Mouse (Mus musculus) neural tube, embryonic 12.5 days (tissue): Measurements from ENCODE around the gene Plbd2. TPM values are rescaled to one million over a fixed set of nuclear protein-coding genes. Genes with fewer than 3 reads are reported as not detected.

Experiments used
- ATAC-seq: fragments of 200-750 bp; cut with Nextera tagmentation; 2 replicates; pipeline ENCODE4 v1.8.0; 2017; ENCODE audit warnings: low read depth, mild to moderate bottlenecking, moderate TSS enrichment, moderate library complexity; ENCODE audit not compliant: low FRiP score
- H3K27ac ChIP-seq: fragments of 300-500 bp; sonication (generic); 2 replicates; pipeline ENCODE4 v1.5.1; 2016
- H3K27me3 ChIP-seq: fragments of 300-500 bp; sonication (generic); replicated peaks from 2 replicates; pipeline ENCODE4 v1.6.1; 2016; ENCODE audit warnings: mild to moderate bottlenecking
- H3K36me3 ChIP-seq: fragments of 300-500 bp; sonication (generic); 2 replicates; pipeline ENCODE4 v1.6.1; 2016; ENCODE audit warnings: mild to moderate bottlenecking
- H3K4me1 ChIP-seq: fragments of 300-500 bp; sonication (generic); 2 replicates; pipeline ENCODE4 v1.6.1; 2016
- H3K4me2 ChIP-seq: fragments of 300-500 bp; sonication (generic); replicated peaks from 2 replicates; pipeline ENCODE4 v1.6.1; 2016; ENCODE audit warnings: mild to moderate bottlenecking
- H3K4me3 ChIP-seq: fragments of 300-500 bp; sonication (generic); 2 replicates; pipeline ENCODE4 v1.5.1; 2016
- H3K9ac ChIP-seq: fragments of 300-500 bp; sonication (generic); 2 replicates; pipeline ENCODE4 v1.6.1; 2016; ENCODE audit warnings: mild to moderate bottlenecking
- H3K9me3 ChIP-seq: fragments of 300-500 bp; sonication (generic); 2 replicates; pipeline ENCODE4 v1.6.1; 2016; ENCODE audit warnings: mild to moderate bottlenecking
- WGBS: fragments of 180-500 bp; shearing (Covaris S2); methylation state at CpG from one replicate; pipeline ENCODE4 v1.1.7; 2016; 5-methylcytosine and 5-hydroxymethylcytosine counted together
- polyA plus RNA-seq: library from polyadenylated mRNA; unstranded; fragments of >200 nt; fragmentation: Nextera tagmentation; extraction: Ambion mirVana; gene quantifications from 2 replicates; pipeline ENCODE4 v1.2.1, GENCODE M21; 2016

Gene Plbd2
- polyA plus RNA-seq, 1 experiment from 2014 or later, result 46.2 TPM

DNA sequence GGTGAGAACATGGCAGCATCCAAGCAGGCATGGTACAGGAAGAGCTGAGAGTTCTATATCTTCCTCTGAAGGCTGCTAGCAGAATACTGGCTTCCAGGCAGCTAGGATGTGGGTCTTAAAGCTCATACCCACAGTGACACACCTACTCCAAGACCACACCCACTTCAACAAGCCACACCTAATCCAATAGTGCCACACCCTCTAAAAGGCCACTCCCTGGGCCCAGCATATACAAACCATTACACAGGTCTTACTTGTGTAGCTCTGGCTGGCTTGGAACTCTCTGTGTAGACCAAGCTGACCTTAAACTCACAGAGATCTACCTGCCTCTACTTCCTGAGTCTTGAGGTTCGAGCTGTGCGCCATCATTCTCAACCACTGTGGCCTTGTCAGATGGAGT lies 21.3 kb upstream of the Plbd2 start:
- H3K9ac ChIP-seq, result no peak overlapping the region
- H3K9me3 ChIP-seq, result no peaks in the 10 kb centered on the region
- no peaks in the 10 kb centered on the region for H3K27me3 ChIP-seq
- H3K4me2 ChIP-seq, result no peak overlapping the region
- ATAC-seq, result no peak
- H3K27ac ChIP-seq, result no peak overlapping the region
- WGBS, result 91% methylated on average over 2 of the region's 2 CpGs
- no peaks in the 10 kb centered on the region for H3K4me1 ChIP-seq
- H3K36me3 ChIP-seq, result no peaks in the 10 kb centered on the region
- no peak overlapping the region for H3K4me3 ChIP-seq

DNA sequence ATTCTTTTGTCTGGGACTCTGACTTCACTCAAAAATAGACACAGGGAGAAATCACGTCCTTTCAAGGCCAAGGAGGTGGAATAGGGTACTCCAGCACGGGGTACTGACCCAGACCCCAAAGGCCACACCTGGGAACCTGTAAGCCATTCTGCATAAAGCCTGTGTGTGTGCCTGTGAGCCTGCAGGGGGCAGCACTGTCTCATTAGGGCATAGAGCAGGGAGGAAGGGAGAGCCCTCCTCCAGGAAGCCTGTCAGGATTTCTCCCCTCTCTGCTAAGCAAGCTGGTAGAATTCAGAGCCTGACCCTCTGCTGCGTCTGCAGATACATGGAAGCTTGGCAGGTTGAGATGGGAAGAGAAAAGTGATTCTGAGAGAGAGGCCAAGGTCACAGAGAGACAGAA lies 19.2 kb upstream of the Plbd2 start:
- WGBS, result 78% methylated on average over 3 of the region's 3 CpGs

DNA sequence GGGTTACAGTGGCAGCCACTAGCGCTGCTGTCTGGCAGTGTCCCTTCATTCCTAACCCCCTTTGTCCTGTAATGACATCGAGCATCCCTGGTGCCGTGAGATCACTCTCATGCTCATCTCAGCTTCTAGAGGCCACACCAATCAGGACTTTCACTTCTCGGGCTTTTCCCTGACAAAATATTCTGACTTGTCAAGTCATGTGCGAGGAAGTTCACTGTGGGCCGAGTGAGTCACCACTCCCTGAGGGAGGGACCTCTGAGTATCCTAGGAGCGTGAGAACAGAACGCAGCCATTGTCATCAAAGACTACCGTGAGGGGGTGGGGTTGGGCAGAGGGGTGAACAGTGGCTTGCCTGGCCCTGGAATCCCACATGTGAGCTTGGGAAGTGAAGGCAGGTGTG lies 14.1 kb upstream of the Plbd2 start:
- no peaks in the 10 kb centered on the region for H3K36me3 ChIP-seq
- 50% methylated on average over 9 of the region's 9 CpGs for WGBS
- no peak overlapping the region for H3K4me2 ChIP-seq
- no peak for ATAC-seq
- peaks cover 30% of the 10 kb centered on the region for H3K4me1 ChIP-seq
- H3K4me3 ChIP-seq, result no peak overlapping the region
- no peaks in the 10 kb centered on the region for H3K27me3 ChIP-seq
- no peak overlapping the region for H3K9ac ChIP-seq
- no peaks in the 10 kb centered on the region for H3K9me3 ChIP-seq
- no peak overlapping the region for H3K27ac ChIP-seq

More for the DNA sequence above, 19.2 kb upstream of the Plbd2 start:
- Histone ChIP-seq H3K9me3 (no peaks in the 10 kb centered on the region), H3K27ac (no peak overlapping the region), H3K36me3 (no peaks in the 10 kb centered on the region), H3K4me2 (no peak overlapping the region), H3K4me1 (peaks cover 2% of the 10 kb centered on the region; the same call in 1 of the 2 replicates), H3K27me3 (no peaks in the 10 kb centered on the region), H3K4me3 (no peak overlapping the region), H3K9ac (no peak overlapping the region)
- ATAC-seq, result no peak

DNA sequence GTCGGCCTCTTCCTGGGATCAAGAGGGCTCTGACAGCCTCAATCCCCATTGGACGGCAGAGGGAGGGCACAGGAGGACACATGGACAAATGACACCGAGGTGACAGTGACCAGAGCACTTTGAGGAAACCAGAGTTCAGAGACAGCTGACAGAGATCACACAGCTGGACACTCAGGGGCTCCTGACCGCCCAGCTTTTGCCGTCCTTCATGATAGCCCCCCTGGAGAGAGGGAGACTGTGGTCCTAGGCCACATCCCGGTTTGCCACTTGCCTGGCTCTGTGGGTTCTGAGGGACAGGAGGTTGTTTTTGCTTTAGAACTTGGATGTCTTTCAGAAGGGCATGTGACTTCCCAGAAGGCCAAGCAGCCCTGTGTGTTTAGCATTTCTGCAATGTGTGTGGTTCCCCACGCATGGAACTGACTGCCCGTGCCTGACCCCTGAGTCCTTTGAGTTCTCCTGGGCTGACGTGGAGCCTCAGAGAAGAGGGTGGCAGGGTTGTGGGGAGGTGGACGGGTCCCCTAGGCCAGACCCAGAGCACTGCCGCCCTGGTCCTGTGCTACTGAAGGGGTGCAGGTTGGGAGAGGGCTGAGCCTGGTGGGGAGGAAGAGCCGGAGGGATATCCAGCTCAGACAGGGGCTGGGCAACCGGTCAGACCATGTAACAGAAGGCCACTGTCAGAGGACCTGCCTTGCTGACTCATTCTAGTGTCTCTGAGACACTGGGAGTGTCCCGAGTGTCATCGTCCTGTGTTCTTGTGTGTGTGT lies 13.0 kb upstream of the Plbd2 start:
- Histone ChIP-seq H3K36me3 (no peaks in the 10 kb centered on the region), H3K4me3 (no peak overlapping the region), H3K27ac (no peak overlapping the region), H3K27me3 (peaks cover 7% of the 10 kb centered on the region; the same call in 1 of the 2 replicates), H3K9ac (no peak overlapping the region), H3K9me3 (no peaks in the 10 kb centered on the region), H3K4me1 (peaks cover 31% of the 10 kb centered on the region), H3K4me2 (no peak overlapping the region)
- WGBS, result 61% methylated on average over 15 of the region's 15 CpGs
- ATAC-seq, result no peak

DNA sequence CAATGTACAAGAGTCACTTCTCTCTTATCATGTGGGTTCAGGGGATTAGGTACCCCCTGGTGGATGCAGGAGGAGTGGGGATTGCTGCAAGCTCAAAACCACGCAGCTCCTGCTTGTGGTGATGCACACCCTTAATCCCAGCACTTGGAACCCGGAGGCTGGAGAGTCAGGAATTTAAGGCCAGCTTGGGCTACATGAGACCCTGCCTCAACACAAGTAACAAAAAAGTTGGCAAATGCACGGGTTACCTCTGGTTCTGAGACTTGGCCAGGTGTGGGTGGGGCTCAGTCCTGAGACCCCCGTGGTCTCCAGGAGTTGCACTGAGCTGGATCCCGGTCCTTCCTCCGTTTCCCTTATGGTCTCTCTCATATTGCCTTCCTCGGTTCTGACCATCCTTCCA lies 12.0 kb upstream of the Plbd2 start:
- no peaks in the 10 kb centered on the region for H3K9me3 ChIP-seq

DNA sequence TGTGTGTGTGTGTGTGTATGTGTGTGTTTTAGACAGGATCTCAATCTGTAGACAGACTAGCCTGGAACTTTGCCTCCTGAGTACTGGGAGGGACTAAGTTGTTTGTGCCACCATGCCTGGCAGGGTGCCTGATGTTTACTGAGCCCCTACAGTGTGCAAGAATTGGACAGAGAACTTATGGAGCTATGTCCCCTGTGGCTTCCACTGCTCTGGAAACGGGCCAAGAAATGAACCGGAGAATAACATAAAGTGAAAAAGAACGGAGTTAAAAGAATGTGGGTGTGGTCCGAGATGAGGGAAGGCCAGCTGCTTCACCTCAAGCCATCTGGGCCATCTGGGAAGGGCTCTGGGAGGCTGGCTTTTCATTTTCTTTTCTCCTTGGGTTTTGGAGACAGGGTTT lies 11.3 kb upstream of the Plbd2 start:
- no peak for ATAC-seq
- Histone ChIP-seq H3K36me3 (no peaks in the 10 kb centered on the region), H3K4me2 (0 out of 2 replicates have a peak overlapping the region, but pooled peaks have one; percentile 0), H3K9me3 (no peaks in the 10 kb centered on the region), H3K27me3 (peaks cover 7% of the 10 kb centered on the region; the same call in 1 of the 2 replicates), H3K9ac (no peak overlapping the region), H3K4me1 (peaks cover 42% of the 10 kb centered on the region), H3K27ac (no peak overlapping the region), H3K4me3 (no peak overlapping the region)
- 31% methylated on average over 4 of the region's 4 CpGs for WGBS

More for the DNA sequence above, 12.0 kb upstream of the Plbd2 start:
- no peak for ATAC-seq
- no peak overlapping the region for H3K27ac ChIP-seq
- 82% methylated on average over 7 of the region's 7 CpGs for WGBS
- peaks cover 38% of the 10 kb centered on the region for H3K4me1 ChIP-seq
- no peak overlapping the region for H3K4me3 ChIP-seq
- peaks cover 7% of the 10 kb centered on the region; the same call in 1 of the 2 replicates for H3K27me3 ChIP-seq
- no peaks in the 10 kb centered on the region for H3K36me3 ChIP-seq
- H3K9ac ChIP-seq, result no peak overlapping the region
- H3K4me2 ChIP-seq, result 0 out of 2 replicates have a peak overlapping the region, but pooled peaks have one; percentile 0

DNA sequence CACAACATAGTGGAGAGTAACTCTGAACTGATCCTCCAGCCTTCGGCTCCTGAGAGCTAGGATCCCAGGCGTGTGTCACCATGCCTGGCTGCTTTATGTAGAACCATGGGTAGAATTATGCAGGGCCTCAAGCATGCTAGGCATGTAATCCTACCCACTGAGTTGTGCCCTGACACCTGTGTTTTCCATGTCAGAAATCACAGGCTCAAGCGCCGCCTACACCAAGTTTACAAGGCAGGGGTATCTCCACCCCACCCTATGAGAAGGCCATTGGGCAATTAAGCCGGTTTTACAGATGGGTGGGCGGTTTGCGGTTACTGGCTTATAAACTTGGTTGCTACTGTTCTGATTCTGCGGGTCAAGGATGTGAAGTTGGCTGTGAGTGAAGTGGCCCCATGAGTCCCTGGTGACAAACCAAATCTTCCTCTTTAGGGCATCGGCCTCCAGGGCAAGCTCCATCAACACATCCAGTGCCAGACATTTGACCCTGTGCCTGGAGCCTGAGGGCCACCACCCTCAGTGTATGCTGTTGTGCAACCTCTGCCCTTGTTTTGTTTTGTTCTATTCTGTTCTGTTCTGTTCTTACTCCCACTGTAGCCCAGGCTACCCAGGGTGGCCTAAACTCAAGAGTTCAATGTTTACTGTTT lies 10.7 kb upstream of the Plbd2 start:
- H3K36me3 ChIP-seq, result no peaks in the 10 kb centered on the region
- no peak overlapping the region for H3K27ac ChIP-seq
- no peak overlapping the region; the same call in 1 of the 2 replicates for H3K4me2 ChIP-seq
- 83% methylated on average over 9 of the region's 9 CpGs for WGBS
- no peak overlapping the region for H3K9ac ChIP-seq
- H3K4me1 ChIP-seq, result peaks cover 42% of the 10 kb centered on the region
- H3K27me3 ChIP-seq, result peaks cover 7% of the 10 kb centered on the region; the same call in 1 of the 2 replicates
- H3K4me3 ChIP-seq, result no peak overlapping the region
- no peak for ATAC-seq
- H3K9me3 ChIP-seq, result no peaks in the 10 kb centered on the region

DNA sequence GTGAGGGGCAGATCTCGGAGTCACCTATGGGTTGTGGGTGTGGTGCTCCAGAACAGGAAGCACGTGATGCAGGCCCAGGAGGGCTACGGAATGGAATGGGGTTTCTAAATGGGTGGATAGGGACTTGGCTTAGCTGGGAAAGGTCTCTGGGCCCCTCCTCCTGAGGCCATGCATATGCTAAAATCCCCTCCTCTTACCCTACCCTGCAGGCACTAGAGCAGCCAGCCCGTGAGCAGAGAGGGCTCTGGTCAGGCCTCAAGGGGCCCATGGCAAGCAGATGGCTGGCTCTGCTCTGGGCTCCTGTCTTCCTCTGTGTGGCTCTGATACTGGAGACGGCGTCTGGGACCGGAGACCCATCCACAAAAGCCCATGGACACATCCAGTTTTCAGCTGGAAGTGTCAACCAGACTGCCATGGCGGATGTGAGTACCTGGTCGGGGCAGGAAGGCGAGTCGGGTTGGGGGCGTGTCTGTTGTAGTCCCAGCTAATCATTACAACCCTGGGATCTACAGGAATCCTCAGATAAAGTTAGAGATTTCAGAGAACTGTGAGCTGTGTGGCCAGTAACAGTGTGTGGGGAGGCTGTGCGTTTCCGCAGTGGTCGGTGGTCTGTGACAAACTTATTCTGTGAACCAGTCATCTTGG lies 9.6 kb upstream of the Plbd2 start:
- H3K9ac ChIP-seq, result no peak overlapping the region
- H3K27me3 ChIP-seq, result peaks cover 7% of the 10 kb centered on the region; the same call in 1 of the 2 replicates
- H3K4me2 ChIP-seq, result peak overlapping the region; percentile 27; the same call in 1 of the 2 replicates
- H3K36me3 ChIP-seq, result no peaks in the 10 kb centered on the region
- 31% methylated on average over 15 of the region's 15 CpGs for WGBS
- H3K27ac ChIP-seq, result no peak overlapping the region
- peak; percentile 19; the same call in 1 of the 2 replicates for ATAC-seq
- H3K9me3 ChIP-seq, result no peaks in the 10 kb centered on the region
- H3K4me1 ChIP-seq, result peaks cover 42% of the 10 kb centered on the region
- H3K4me3 ChIP-seq, result no peak overlapping the region

DNA sequence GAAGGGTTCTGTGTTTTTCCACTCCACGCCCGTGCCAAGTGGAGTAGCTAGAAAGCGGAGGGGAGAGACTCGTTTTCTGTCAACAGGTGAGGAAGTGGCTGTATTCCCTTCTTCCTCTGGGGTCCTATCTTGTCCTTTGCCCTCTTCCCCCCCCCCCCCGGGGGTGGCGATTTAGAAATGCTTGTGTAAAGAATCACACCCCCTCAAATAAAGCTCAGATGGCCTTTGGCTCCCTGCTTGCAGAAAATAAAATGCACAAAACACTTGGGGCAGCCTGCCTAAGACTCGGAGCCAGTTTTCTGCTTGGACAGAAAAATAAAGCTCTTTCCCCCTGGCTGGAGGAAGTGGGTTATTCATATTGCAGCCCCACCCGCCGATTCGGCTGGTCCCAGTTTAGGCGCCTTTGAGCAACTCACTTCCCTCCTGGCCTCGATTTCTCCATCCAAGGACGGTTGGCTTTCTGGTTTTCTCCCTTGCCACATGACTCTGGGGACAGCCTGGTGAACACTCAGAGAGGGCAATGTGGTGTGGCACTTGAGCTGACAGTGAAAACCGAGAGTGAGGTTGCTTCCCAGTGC lies 8.3 kb upstream of the Plbd2 start:
- H3K9ac ChIP-seq, result no peak overlapping the region
- 32% methylated on average over 14 of the region's 14 CpGs for WGBS
- peaks cover 36% of the 10 kb centered on the region for H3K4me1 ChIP-seq
- peak overlapping the region; percentile 34 for H3K4me3 ChIP-seq
- no peaks in the 10 kb centered on the region for H3K9me3 ChIP-seq
- peaks cover 7% of the 10 kb centered on the region; the same call in 1 of the 2 replicates for H3K27me3 ChIP-seq
- ATAC-seq, result no peak
- H3K36me3 ChIP-seq, result no peaks in the 10 kb centered on the region
- peak overlapping the region; percentile 62 for H3K4me2 ChIP-seq
- H3K27ac ChIP-seq, result no peak overlapping the region

DNA sequence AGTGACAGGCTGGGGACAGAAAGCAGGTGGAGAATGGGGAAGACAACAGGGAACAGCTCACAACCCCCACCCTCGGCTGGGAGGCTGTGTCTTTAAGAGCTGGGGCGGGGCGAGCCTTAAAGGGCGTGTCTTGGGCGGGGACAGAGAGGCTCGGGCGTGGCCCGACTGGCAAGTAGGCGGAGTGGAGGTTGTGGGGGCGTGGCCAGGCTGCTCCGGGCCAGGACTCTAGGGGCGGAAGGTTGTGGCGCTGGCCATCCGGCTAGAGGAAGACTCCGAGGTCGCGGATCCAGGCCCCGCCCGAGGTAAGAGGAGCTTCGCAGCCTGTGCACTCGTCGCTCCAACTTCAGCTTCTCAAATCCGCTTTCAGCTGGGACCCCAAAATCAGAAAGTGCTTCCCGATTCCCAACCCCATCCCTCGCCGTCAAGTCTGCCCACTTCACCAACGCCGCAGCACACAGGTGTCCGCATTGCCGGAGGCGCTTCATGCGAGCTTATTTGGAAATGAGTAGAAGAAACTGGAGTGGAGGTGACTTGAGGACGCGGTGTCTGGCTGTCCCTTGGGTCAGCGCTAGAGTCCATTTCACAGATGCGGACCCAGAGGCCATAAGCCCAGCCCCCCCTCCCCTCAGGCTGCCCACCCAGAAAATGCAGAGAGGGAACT lies 7.7 kb upstream of the Plbd2 start, which contains the start of gene Slc8b1:
TSS of gene Slc8b1 (plus strand) at position 187 of the 661 bp plus-strand sequence.
- 1% methylated on average over 36 of the region's 36 CpGs for WGBS
- no peaks in the 10 kb centered on the region for H3K9me3 ChIP-seq
- peaks cover 7% of the 10 kb centered on the region; the same call in 1 of the 2 replicates for H3K27me3 ChIP-seq
- no peaks in the 10 kb centered on the region for H3K36me3 ChIP-seq
- 0 out of 2 replicates have a peak within 1 kb of the TSS, but pooled peaks have one; percentile 13 for H3K9ac ChIP-seq
- no peak within 1 kb of the TSS for H3K27ac ChIP-seq
- ATAC-seq, result peak; percentile 86
- H3K4me2 ChIP-seq, result peak within 1 kb of the TSS; percentile 62
- peaks cover 36% of the 10 kb centered on the region for H3K4me1 ChIP-seq
- H3K4me3 ChIP-seq, result peak within 1 kb of the TSS; percentile 34

DNA sequence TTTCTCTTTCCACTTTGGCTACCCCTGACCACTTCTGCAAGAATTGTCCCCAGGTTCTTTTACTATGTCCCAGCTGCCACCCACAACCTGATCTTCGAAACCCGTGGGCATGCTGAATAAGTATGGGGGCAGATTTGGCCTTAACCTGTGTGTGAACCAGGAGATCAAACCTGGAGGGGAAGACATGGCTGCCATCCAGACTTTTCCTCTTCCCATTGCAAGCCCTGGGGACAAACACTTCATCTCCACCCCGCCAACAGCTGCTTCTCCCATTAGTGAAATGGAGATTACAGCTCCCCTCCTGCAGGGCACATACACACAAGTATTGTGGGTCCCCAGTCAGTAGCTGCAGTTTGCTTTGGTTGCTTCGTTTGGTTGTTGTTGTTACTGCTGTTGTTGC lies 3.9 kb upstream of the Plbd2 start:
- Histone ChIP-seq H3K9me3 (no peaks in the 10 kb centered on the region), H3K4me3 (no peak overlapping the region), H3K27me3 (peaks cover 6% of the 10 kb centered on the region; the same call in 1 of the 2 replicates), H3K27ac (no peak overlapping the region), H3K36me3 (no peaks in the 10 kb centered on the region), H3K4me1 (peaks cover 20% of the 10 kb centered on the region), H3K4me2 (no peak overlapping the region), H3K9ac (no peak overlapping the region)
- 50% methylated on average over 4 of the region's 4 CpGs for WGBS
- no peak for ATAC-seq
